Mouse (Mus musculus) ES-Bruce4 (cell line): ENCODE data around the gene Rasgrf2. TPM values are rescaled to one million over a fixed set of nuclear protein-coding genes. Genes with fewer than 3 reads are reported as not detected.

ENCODE experiments used
- H3K27ac ChIP-seq: 2 replicates; pipeline ENCODE4 v1.5.1; 2012; ENCODE audit warnings: low read length, inconsistent platforms; ENCODE audit not compliant: insufficient read depth
- H3K27me3 ChIP-seq: 2 replicates; pipeline ENCODE4 v1.6.1; 2012; ENCODE audit warnings: mild to moderate bottlenecking, low read length, inconsistent platforms; ENCODE audit not compliant: control insufficient read depth, poor library complexity, insufficient read depth, severe bottlenecking
- H3K36me3 ChIP-seq: 2 replicates; pipeline ENCODE4 v1.6.1; 2012; ENCODE audit warnings: inconsistent platforms, mild to moderate bottlenecking, low read length, moderate library complexity; ENCODE audit not compliant: control insufficient read depth, poor library complexity, insufficient read depth, severe bottlenecking
- H3K4me1 ChIP-seq: one replicate; pipeline ENCODE4 v1.8.1; 2011; ENCODE audit warnings: low read length; ENCODE audit not compliant: control insufficient read depth, insufficient read depth
- H3K4me3 ChIP-seq: 2 replicates; pipeline ENCODE4 v1.5.1; 2011; ENCODE audit warnings: low read depth, mild to moderate bottlenecking, low read length
- H3K9ac ChIP-seq: 2 replicates; pipeline ENCODE4 v1.6.1; 2012; ENCODE audit warnings: low read depth, mild to moderate bottlenecking, inconsistent platforms; ENCODE audit not compliant: poor library complexity, severe bottlenecking
- H3K9me3 ChIP-seq: replicated peaks from 2 replicates; pipeline ENCODE4 v1.6.1; 2012; ENCODE audit warnings: mild to moderate bottlenecking, low read length, inconsistent platforms; ENCODE audit not compliant: control insufficient read depth, poor library complexity, insufficient read depth, severe bottlenecking
- CTCF ChIP-seq: IDR thresholded peaks from one replicate; pipeline ENCODE4 v1.8.1; 2011; ENCODE audit warnings: low read depth, low read length
- EP300 ChIP-seq: IDR thresholded peaks from 2 replicates; pipeline ENCODE4 v1.6.1; 2011; ENCODE audit warnings: low read depth, low read length; ENCODE audit not compliant: insufficient read depth
- POLR2A ChIP-seq: IDR thresholded peaks from one replicate; pipeline ENCODE4 v1.8.1; 2011; ENCODE audit warnings: low read length; ENCODE audit not compliant: insufficient read depth
- polyA plus RNA-seq: library from polyadenylated mRNA; stranded (reverse); fragments of >200 nt; gene quantifications from 2 replicates; pipeline ENCODE4 v1.2.4, GENCODE M21; 2011; ENCODE audit warnings: low read depth; ENCODE audit not compliant: missing spikeins, insufficient read depth, insufficient read length

Rasgrf2 gene
- polyA plus RNA-seq, 1 experiment, result not detected

DNA sequence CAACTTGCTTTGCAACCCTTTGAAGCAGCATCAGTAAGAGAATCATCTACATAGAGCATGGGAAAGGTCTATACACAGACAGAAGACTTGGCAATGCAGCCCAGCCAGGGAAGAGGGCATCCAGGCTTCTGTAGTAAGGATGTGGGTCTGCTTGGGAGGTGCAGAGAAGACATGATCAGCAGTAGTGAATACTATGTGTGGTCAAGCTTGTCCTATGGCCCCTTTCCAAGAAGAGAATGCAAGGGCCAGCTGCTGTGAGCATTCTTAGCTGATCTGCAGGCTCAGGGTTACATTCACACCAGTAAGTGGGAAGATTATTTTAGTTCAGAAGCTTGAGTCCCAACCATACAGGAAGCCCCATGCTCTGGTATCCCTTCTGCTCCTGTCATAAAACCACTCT, 175.0 kb downstream of the Rasgrf2 start:
- no peak for TF ChIP-seq EP300
- no peak for TF ChIP-seq CTCF
- TF ChIP-seq POLR2A, result no peak
- Histone ChIP-seq H3K4me3 (no peak overlapping the region), H3K9ac (no peak overlapping the region), H3K4me1 (no peaks in the 10 kb centered on the region), H3K27me3 (no peaks in the 10 kb centered on the region), H3K36me3 (no peaks in the 10 kb centered on the region), H3K9me3 (no peaks in the 10 kb centered on the region), H3K27ac (no peak overlapping the region)

DNA sequence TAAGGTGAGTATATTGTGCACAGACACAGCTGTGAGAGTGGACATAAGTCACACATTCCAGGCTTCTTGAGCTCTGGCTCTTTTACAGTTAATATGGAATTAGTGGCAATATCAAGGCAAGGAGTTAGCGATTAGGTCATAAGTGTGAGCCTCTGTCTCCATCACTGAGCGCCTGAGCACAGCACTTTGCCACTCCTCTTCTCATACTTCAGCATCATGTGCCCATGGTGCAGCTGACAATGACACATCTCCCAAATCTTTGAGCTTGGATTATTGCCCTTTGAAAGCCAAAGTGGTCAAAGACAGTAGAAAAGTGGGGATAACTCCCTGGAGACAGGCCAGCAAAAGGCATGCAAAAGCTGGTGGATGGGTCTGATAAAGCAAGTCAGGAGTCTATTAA, 175.8 kb downstream of the Rasgrf2 start:
- Histone ChIP-seq H3K4me1 (no peaks in the 10 kb centered on the region), H3K9ac (no peak overlapping the region), H3K4me3 (no peak overlapping the region), H3K9me3 (no peaks in the 10 kb centered on the region), H3K36me3 (no peaks in the 10 kb centered on the region), H3K27me3 (no peaks in the 10 kb centered on the region), H3K27ac (no peak overlapping the region)
- TF ChIP-seq CTCF (no peak), POLR2A (no peak), EP300 (no peak)

DNA sequence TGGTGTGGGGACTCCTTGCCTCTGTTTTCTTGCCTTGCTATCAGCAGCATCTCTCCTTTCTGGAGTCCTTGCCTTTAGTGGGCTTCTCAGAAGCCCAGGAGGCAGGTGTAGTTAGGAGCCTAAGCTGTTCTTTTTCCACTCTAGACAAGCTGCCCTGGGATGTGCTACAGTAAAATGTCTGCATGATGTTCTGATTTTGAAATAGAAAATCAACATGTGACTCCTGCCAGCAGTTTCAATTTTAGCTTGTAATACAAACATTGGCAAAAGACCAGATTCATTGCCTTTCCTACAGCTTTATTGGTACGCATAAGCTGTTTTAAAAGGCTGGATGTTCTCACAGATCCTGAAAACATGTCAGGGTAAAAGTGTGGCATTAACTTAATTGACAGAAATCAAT, 176.3 kb downstream of the Rasgrf2 start:
- TF ChIP-seq CTCF (no peak), POLR2A (no peak), EP300 (no peak)
- no peaks in the 10 kb centered on the region for H3K9me3 ChIP-seq
- no peak overlapping the region for H3K27ac ChIP-seq
- no peaks in the 10 kb centered on the region for H3K36me3 ChIP-seq
- no peak overlapping the region for H3K4me3 ChIP-seq
- no peak overlapping the region for H3K9ac ChIP-seq
- no peaks in the 10 kb centered on the region for H3K27me3 ChIP-seq
- H3K4me1 ChIP-seq, result no peaks in the 10 kb centered on the region

DNA sequence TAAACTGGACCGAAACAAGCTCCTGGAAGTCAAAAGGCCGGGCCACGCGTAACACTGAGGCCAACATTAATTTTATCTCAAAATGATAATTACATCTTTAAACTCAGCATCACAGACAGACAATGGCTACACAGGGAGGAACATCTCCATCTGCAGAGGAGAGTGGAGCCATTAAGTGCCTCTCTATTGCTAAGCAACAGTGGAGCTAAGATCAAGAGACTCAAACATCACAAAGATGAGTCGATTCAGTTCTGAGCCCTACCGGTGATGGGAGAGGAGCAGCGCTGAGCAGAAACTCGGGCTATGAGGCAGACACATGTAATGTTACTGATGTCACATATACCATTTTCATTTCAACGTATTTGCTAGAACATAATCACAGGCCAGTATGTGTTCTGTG, 191.3 kb downstream of the Rasgrf2 start:
- no peak overlapping the region for H3K27ac ChIP-seq
- H3K27me3 ChIP-seq, result no peaks in the 10 kb centered on the region
- H3K4me3 ChIP-seq, result no peak overlapping the region
- no peaks in the 10 kb centered on the region for H3K4me1 ChIP-seq
- no peak overlapping the region for H3K9ac ChIP-seq
- no peaks in the 10 kb centered on the region for H3K36me3 ChIP-seq
- TF ChIP-seq POLR2A (no peak), EP300 (no peak)
- H3K9me3 ChIP-seq, result no peaks in the 10 kb centered on the region

DNA sequence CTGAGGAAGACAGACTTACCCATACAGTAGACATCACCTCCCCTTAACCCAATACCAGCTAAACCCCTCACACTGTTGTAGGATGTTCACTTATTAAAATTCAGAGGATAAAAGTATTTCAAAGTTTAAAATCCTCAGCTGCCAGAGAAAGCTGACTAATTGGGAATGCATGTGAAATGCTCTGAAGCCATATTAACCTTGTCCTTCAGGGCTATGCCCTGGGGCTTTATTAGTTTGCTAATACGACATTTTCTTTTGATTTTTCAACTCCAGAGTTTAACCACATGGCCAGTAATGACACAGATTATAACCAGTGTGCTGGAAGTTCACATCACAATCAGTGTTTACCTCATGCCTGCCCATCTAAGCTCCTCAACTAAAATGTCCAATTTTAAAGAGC, 192.6 kb downstream of the Rasgrf2 start:
- H3K4me3 ChIP-seq, result no peak overlapping the region
- no peak for TF ChIP-seq EP300
- no peak for TF ChIP-seq POLR2A
- TF ChIP-seq CTCF, result no peak
- no peaks in the 10 kb centered on the region for H3K4me1 ChIP-seq
- H3K36me3 ChIP-seq, result no peaks in the 10 kb centered on the region
- H3K9me3 ChIP-seq, result no peaks in the 10 kb centered on the region
- H3K9ac ChIP-seq, result no peak overlapping the region
- H3K27ac ChIP-seq, result no peak overlapping the region
- H3K27me3 ChIP-seq, result no peaks in the 10 kb centered on the region

DNA sequence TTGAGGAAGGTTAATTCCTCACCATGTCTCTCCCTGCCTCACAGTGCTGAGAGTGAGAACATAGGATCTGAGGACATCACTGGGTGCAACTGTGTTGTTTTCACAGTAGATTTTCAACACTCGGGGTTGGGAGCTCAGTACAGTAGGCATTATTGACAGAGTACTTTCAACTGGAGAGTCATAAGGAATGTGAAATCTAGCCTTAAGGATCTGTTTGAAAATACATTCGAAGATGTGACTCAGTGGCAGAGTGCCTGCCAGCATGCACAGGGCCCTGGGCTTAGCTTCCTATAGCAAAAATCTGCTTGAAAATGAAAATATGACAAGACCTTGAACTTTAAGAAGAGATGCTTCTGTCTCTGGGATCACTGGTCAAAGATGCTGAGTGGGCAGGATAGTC, 194.2 kb downstream of the Rasgrf2 start:
- H3K27me3 ChIP-seq, result no peaks in the 10 kb centered on the region
- no peak overlapping the region for H3K4me3 ChIP-seq
- H3K4me1 ChIP-seq, result no peaks in the 10 kb centered on the region
- H3K9me3 ChIP-seq, result no peaks in the 10 kb centered on the region
- TF ChIP-seq POLR2A, result no peak
- no peak for TF ChIP-seq CTCF
- no peak for TF ChIP-seq EP300
- no peak overlapping the region for H3K9ac ChIP-seq
- no peak overlapping the region for H3K27ac ChIP-seq
- H3K36me3 ChIP-seq, result no peaks in the 10 kb centered on the region
